Mouse (Mus musculus) intestine, postnatal 0 days (tissue): ENCODE measurements at regions not wholly inside any gene's neighbourhood (a gene's known extent, or its start where the extent isn't known, plus 50 kb on each side); places are given as distances from the start of the nearest gene placed in this dataset.

Experiments
- ATAC-seq: fragments of 200-750 bp; cut with Nextera tagmentation; 2 replicates; pipeline ENCODE4 v1.8.0; 2017; ENCODE audit warnings: mild to moderate bottlenecking, moderate TSS enrichment, moderate library complexity
- H3K27ac ChIP-seq: fragments of 300-500 bp; sonication (generic); 2 replicates; pipeline ENCODE4 v1.5.1; 2014; ENCODE audit warnings: mild to moderate bottlenecking, low read depth, low read length, moderate library complexity
- H3K27me3 ChIP-seq: fragments of 300-500 bp; sonication (generic); replicated peaks from 2 replicates; pipeline ENCODE4 v1.6.1; 2014; ENCODE audit warnings: low read length, mixed read lengths; ENCODE audit not compliant: control insufficient read depth, insufficient read depth
- H3K36me3 ChIP-seq: fragments of 300-500 bp; sonication (generic); 2 replicates; pipeline ENCODE4 v1.6.1; 2014; ENCODE audit warnings: mild to moderate bottlenecking, moderate library complexity; ENCODE audit not compliant: control insufficient read depth, insufficient read depth
- H3K4me1 ChIP-seq: fragments of 300-500 bp; sonication (generic); replicated peaks from 2 replicates; pipeline ENCODE4 v1.6.1; 2014; ENCODE audit warnings: antibody characterized with exemption, low read length, mixed read lengths; ENCODE audit not compliant: control insufficient read depth, insufficient read depth
- H3K4me2 ChIP-seq: fragments of 300-500 bp; sonication (generic); replicated peaks from 2 replicates; pipeline ENCODE4 v1.6.1; 2014; ENCODE audit warnings: low read depth, mild to moderate bottlenecking, moderate library complexity
- H3K4me3 ChIP-seq: fragments of 300-500 bp; sonication (generic); 2 replicates; pipeline ENCODE4 v1.5.1; 2014; ENCODE audit warnings: low read depth, low read length
- H3K9ac ChIP-seq: fragments of 300-500 bp; sonication (generic); 2 replicates; pipeline ENCODE4 v1.6.1; 2014; ENCODE audit warnings: mild to moderate bottlenecking, low read depth, low read length
- H3K9me3 ChIP-seq: fragments of 300-500 bp; sonication (generic); 2 replicates; pipeline ENCODE4 v1.6.1; 2016; ENCODE audit warnings: mixed run types; ENCODE audit not compliant: control insufficient read depth
- CTCF ChIP-seq: sonication (generic); IDR thresholded peaks from 2 replicates; pipeline ENCODE4 v1.5.1; 2016; ENCODE audit warnings: low read depth, mild to moderate bottlenecking, control low read depth, antibody characterized with exemption, moderate library complexity
- WGBS: fragments of 180-500 bp; shearing (Covaris S2); extraction: QIAGEN DNeasy Blood & Tissue Kit; methylation state at CpG from one replicate; pipeline ENCODE4 v1.1.7; 2014; 5-methylcytosine and 5-hydroxymethylcytosine counted together

GRCm38 (mm10) chr4:4315651-4316411 is 238.5 kb upstream of the Sdr16c6 start:
- no peak for ATAC-seq
- no peak overlapping the region for H3K9ac ChIP-seq
- H3K9me3 ChIP-seq = no peaks in the 10 kb centered on the region
- H3K36me3 ChIP-seq = no peaks in the 10 kb centered on the region
- H3K4me2 ChIP-seq = no peak overlapping the region
- no peak for TF ChIP-seq CTCF
- H3K4me3 ChIP-seq = no peak overlapping the region
- no peaks in the 10 kb centered on the region for H3K27me3 ChIP-seq
- WGBS = 56% methylated on average over 3 of the region's 3 CpGs
- H3K4me1 ChIP-seq = no peaks in the 10 kb centered on the region
- no peak overlapping the region for H3K27ac ChIP-seq

- no peaks in the 10 kb centered on the region for H3K36me3 ChIP-seq
- ATAC-seq = no peak
- H3K4me3 ChIP-seq = no peak overlapping the region
- no peak overlapping the region for H3K4me2 ChIP-seq
- H3K4me1 ChIP-seq = no peaks in the 10 kb centered on the region
- H3K27me3 ChIP-seq = no peaks in the 10 kb centered on the region
- H3K9me3 ChIP-seq = no peaks in the 10 kb centered on the region
- no peak for TF ChIP-seq CTCF
- H3K27ac ChIP-seq = no peak overlapping the region
- H3K9ac ChIP-seq = no peak overlapping the region
These were observed 234.2 kb upstream of the Sdr16c6 start for GRCm38 (mm10) chr4:4311496-4311895.

- Histone ChIP-seq H3K36me3 (no peaks in the 10 kb centered on the region), H3K9ac (no peak overlapping the region), H3K4me1 (no peaks in the 10 kb centered on the region), H3K4me3 (no peak overlapping the region), H3K4me2 (no peak overlapping the region), H3K27ac (no peak overlapping the region), H3K9me3 (no peaks in the 10 kb centered on the region), H3K27me3 (no peaks in the 10 kb centered on the region)
- WGBS = 44% methylated on average over 3 of the region's 3 CpGs
- TF ChIP-seq CTCF = no peak
- peak; percentile 72; the same call in 1 of the 2 replicates for ATAC-seq
These were observed 229.6 kb upstream of the Sdr16c6 start for GRCm38 (mm10) chr4:4306922-4307321.

GRCm38 (mm10) chr4:4305740-4306249 is 228.5 kb upstream of the Sdr16c6 start:
- Histone ChIP-seq H3K9ac (no peak overlapping the region), H3K27me3 (no peaks in the 10 kb centered on the region), H3K9me3 (no peaks in the 10 kb centered on the region), H3K4me1 (no peaks in the 10 kb centered on the region), H3K4me3 (no peak overlapping the region), H3K36me3 (no peaks in the 10 kb centered on the region), H3K4me2 (no peak overlapping the region), H3K27ac (no peak overlapping the region)
- ATAC-seq = no peak
- no peak for TF ChIP-seq CTCF

GRCm38 (mm10) chr4:4304666-4305065 is 227.3 kb upstream of the Sdr16c6 start:
- 72% methylated on average over 1 of the region's 1 CpGs for WGBS
- H3K27me3 ChIP-seq = no peaks in the 10 kb centered on the region
- H3K9me3 ChIP-seq = no peaks in the 10 kb centered on the region
- H3K9ac ChIP-seq = no peak overlapping the region
- H3K4me1 ChIP-seq = no peaks in the 10 kb centered on the region
- no peak overlapping the region for H3K4me3 ChIP-seq
- no peaks in the 10 kb centered on the region for H3K36me3 ChIP-seq
- no peak overlapping the region for H3K4me2 ChIP-seq
- no peak overlapping the region for H3K27ac ChIP-seq
- no peak for ATAC-seq
- TF ChIP-seq CTCF = no peak

GRCm38 (mm10) chr4:4300189-4300879 is 223.0 kb upstream of the Sdr16c6 start:
- WGBS = 45% methylated on average over 10 of the region's 10 CpGs
- ATAC-seq = peak; percentile 98
- no peak overlapping the region for H3K9ac ChIP-seq
- H3K4me2 ChIP-seq = peak overlapping the region; percentile 48
- no peak overlapping the region for H3K4me3 ChIP-seq
- no peak for TF ChIP-seq CTCF
- 0 out of 2 replicates have a peak overlapping the region, but pooled peaks have one; percentile 15 for H3K27ac ChIP-seq
- no peaks in the 10 kb centered on the region for H3K4me1 ChIP-seq
- H3K27me3 ChIP-seq = no peaks in the 10 kb centered on the region
- H3K9me3 ChIP-seq = no peaks in the 10 kb centered on the region
- H3K36me3 ChIP-seq = no peaks in the 10 kb centered on the region
